Mouse (Mus musculus) 3134 (cell line): ENCODE results near the gene Olfr355.

Experiments used
- DNase-seq: peaks from one replicate; pipeline ENCODE4 v3.0.0-alpha.2; 2011; ENCODE audit warnings: low spot score; ENCODE audit not compliant: insufficient read length; ENCODE audit errors: extremely low read depth

Gene Olfr355

GRCm38 (mm10) chr2:36928797-36929196, at the start of gene Olfr355:
TSS of gene Olfr355 (minus strand) at chr2:36928897.
- DNase-seq, result no peak

- no peak for DNase-seq
These were observed 8.1 kb upstream of the Olfr355 start, which contains the start of gene Olfr356 for GRCm38 (mm10) chr2:36936821-36937220. TSS of gene Olfr356 (plus strand) at chr2:36937121.

DNA sequence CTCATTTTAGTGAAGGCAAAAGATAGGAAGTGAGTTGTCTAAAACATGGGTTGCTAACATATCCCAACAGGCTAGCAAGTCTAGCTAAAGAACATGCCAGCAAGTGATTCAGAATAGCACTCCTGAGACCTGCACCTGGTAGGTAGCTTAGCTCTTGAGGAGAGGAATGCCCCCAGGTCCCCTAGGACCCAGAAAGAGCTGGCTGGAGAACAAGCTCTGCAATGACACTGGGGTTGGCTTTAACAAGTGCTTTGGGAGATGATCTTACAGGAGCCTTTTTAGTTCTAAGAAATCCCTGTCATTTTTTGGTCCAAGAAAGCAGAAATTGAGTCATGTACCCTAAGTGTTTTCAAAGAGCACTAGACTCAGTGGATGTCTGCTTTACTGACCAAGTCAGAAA, 23.3 kb downstream of the Olfr355 start, which contains the start of gene Olfr354:
Olfr354 (plus strand) TSS at position 301 of the 400 bp plus-strand sequence.
- DNase-seq, result no peak

DNA sequence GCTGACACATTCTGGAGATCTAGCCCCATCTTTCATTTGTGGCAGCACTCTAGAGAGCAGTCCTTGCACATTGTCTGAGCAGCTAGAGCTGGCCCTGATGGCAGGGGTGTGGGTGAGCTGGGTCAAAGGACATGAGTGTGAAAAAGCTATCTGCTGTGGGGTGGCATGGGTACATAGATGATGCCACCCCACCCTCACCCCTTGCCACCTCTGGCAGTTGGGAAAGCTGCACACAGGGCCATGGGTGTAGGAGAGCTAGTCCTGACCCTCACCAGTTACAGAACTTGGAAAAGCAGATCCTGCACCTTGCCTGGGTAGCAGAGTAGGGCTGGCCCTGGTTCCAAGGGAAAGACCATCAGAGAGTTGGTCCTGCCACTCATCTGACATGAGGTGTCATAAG, 31.6 kb downstream of the Olfr355 start:
- DNase-seq, result no peak

GRCm38 (mm10) chr2:36892836-36893235, 35.9 kb downstream of the Olfr355 start, which contains the start of gene Olfr353:
TSS of gene Olfr353 (minus strand) at chr2:36892936.
- no peak for DNase-seq
